Mouse (Mus musculus) cerebellum, adult 2 months (tissue): ENCODE measurements around the gene Cdkn1c. TPM values are rescaled to one million over a fixed set of nuclear protein-coding genes. Genes with fewer than 3 reads are reported as not detected.

Source experiments
- DNase-seq, 2 experiments: peaks; one replicate each; pipeline ENCODE4 v3.0.0; 2021
- H3K27ac ChIP-seq: fragments of 200-500 bp; 2 replicates; pipeline ENCODE4 v1.5.1; 2012; ENCODE audit warnings: low read length, control low read depth, inconsistent platforms; ENCODE audit not compliant: insufficient read depth
- H3K27me3 ChIP-seq: fragments of 200-500 bp; 2 replicates; pipeline ENCODE4 v1.6.1; 2012; ENCODE audit warnings: inconsistent platforms, mild to moderate bottlenecking, low read length, moderate library complexity; ENCODE audit not compliant: control insufficient read depth, insufficient read depth
- H3K4me1 ChIP-seq: fragments of 200-500 bp; 2 replicates; pipeline ENCODE4 v1.6.1; 2011; ENCODE audit warnings: low read length; ENCODE audit not compliant: control insufficient read depth, insufficient read depth
- H3K4me3 ChIP-seq: fragments of 200-500 bp; replicated peaks from 2 replicates; pipeline ENCODE3; 2011; ENCODE audit warnings: mild to moderate bottlenecking, low read depth, low read length, control low read depth; ENCODE audit not compliant: insufficient read depth
- CTCF ChIP-seq: fragments of 200-500 bp; IDR thresholded peaks from 2 replicates; pipeline ENCODE4 v1.5.1; 2011; ENCODE audit warnings: low read depth, mild to moderate bottlenecking, control low read depth, low read length, moderate library complexity, borderline replicate concordance; ENCODE audit not compliant: insufficient read depth
- POLR2A ChIP-seq: fragments of 200-500 bp; IDR thresholded peaks from 2 replicates; pipeline ENCODE4 v1.6.1; 2011; ENCODE audit warnings: low read length, control low read depth, borderline replicate concordance; ENCODE audit not compliant: insufficient read depth
- WGBS: fragments of 180-500 bp; shearing (Covaris S2); methylation state at CpG from one replicate; pipeline ENCODE4 v1.1.7; 2018; 5-methylcytosine and 5-hydroxymethylcytosine counted together
- polyA plus RNA-seq: library from polyadenylated mRNA; depleted of rRNA; stranded (reverse); fragments of >200 nt; gene quantifications from 2 replicates; pipeline ENCODE4 v1.2.3, GENCODE M21; 2012

Gene Cdkn1c
- polyA plus RNA-seq, 1 experiment, result 8.2 TPM

DNA sequence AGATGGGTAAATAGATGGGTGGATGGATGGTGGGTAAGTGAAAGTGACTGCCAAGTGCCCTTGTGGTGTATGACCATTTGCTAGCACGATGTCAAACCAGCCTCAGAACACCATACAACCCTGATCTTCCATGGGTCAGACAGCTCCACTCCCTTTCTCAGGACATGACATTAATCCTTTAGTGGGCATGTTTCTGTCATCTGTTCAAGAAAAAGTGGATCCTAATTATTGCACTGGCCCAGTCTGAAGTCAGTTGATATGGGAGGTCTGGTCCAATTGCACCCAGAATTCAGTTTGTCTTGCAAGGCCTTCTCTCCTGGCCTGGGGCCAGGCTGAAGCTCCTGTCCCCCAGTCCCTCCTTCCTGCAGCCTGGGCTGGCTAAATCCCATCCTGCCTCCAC is 21.9 kb downstream of the Cdkn1c start:
- Histone ChIP-seq H3K27ac (no peak overlapping the region), H3K4me1 (peaks cover under 1% of the 10 kb centered on the region; the same call in 1 of the 2 replicates), H3K27me3 (peaks cover 1% of the 10 kb centered on the region; the same call in 1 of the 2 replicates), H3K4me3 (no peak overlapping the region)
- no peak for DNase-seq
- no peak for TF ChIP-seq POLR2A
- TF ChIP-seq CTCF, result no peak
- WGBS, result 71% methylated on average over 1 of the region's 1 CpGs

DNA sequence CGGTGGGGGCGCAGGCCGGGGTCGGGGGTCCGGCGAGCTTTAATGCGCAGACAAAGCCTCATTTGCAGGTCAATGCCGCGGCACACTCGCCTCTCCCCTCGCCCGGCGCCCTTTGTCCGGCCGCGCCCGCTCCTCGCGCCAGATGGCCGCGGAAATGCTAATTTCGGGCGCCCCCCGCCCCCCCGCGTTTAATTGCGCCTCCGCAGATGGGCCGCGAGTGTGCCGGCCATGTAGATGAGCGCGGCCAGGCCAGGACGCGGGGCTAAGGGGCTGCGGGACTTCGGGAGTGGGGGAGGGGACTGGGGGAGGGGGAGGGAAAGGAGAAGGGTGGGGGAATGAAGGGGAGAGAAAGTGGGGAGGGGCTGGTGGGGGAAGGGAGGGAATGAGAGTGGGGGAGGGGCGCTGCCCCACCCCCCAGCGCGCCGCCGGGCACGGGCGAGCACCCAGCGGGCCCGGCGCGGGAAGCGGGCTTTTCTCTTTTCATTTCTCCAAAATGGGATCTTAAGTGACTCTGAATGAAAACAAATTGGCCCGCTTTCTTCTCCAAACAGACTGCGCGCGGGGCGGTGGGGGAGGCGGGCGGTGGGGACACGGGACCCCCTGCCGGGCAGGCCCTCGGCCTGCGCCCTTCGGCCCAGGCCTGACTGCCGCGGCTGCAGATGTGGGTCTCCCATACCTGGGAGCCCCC is 22.8 kb downstream of the Cdkn1c start:
- Histone ChIP-seq H3K27me3 (peaks cover 1% of the 10 kb centered on the region; the same call in 1 of the 2 replicates), H3K4me3 (no peak overlapping the region), H3K4me1 (peaks cover 10% of the 10 kb centered on the region), H3K27ac (no peak overlapping the region)
- WGBS, result 6% methylated on average over 61 of the region's 63 CpGs
- no peak for DNase-seq
- TF ChIP-seq POLR2A, result no peak
- TF ChIP-seq CTCF, result no peak

DNA sequence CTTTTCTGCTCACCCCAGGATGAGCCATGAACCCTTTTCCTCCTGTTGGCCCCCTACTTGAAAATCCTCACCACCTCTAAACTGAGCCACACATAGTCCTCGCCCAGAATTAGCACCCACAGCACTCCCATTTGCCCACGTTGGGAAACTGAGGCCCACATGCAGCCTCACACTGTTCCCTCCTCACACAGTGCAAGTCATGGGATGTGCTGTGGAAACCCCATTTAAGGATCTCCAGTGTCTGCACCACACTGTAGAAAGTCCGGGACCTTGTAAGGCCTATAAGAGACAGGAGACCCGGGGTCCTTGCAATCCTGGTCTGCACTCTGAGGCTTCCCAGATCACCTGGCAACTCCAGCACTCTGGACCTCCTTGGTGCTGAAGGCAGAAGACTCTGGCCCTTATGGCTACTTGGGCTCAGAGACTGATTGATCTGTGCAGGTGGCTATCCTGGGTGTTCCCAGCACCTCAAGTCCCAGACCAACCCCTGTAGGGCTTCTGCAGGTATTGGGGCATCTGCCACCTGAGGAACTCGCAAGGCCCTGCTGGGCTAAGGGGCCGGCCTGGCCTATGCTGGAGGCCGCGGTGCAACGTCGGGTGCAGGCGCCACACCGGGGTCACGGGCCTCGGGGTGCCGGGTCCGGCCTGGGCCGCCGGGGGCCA is 23.5 kb downstream of the Cdkn1c start:
- TF ChIP-seq POLR2A (no peak), CTCF (no peak)
- Histone ChIP-seq H3K4me3 (no peak overlapping the region), H3K27ac (no peak overlapping the region), H3K4me1 (peaks cover 12% of the 10 kb centered on the region), H3K27me3 (peaks cover 1% of the 10 kb centered on the region; the same call in 1 of the 2 replicates)
- WGBS, result 47% methylated on average over 18 of the region's 18 CpGs
- DNase-seq, result no peak

DNA sequence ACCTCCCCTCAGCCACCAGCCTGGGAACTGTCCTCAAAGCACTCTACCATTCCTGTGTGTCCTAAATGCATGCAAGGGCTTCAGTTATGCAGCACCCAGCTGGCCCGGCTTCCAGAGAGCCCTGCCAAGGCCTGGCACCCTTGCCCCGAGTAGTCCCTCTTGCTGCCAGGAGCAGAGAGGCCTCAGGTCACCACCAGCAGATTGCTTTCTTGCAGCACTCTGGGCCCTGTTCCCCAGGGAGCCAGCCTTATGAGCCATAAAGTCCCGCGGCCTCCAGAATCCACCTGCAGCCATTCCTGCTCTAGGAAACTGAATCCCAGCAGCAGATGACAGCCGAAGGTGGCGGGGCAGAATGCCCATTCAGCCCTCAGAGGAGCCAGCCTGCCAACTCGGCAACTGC is 27.5 kb downstream of the Cdkn1c start:
- no peak for TF ChIP-seq POLR2A
- no peak for TF ChIP-seq CTCF
- Histone ChIP-seq H3K27me3 (no peaks in the 10 kb centered on the region; the same call in 1 of the 2 replicates), H3K4me1 (peaks cover 25% of the 10 kb centered on the region), H3K27ac (no peak overlapping the region), H3K4me3 (no peak overlapping the region)
- DNase-seq, result peak; percentile 69 to 73
- 11% methylated on average over 7 of the region's 7 CpGs for WGBS

DNA sequence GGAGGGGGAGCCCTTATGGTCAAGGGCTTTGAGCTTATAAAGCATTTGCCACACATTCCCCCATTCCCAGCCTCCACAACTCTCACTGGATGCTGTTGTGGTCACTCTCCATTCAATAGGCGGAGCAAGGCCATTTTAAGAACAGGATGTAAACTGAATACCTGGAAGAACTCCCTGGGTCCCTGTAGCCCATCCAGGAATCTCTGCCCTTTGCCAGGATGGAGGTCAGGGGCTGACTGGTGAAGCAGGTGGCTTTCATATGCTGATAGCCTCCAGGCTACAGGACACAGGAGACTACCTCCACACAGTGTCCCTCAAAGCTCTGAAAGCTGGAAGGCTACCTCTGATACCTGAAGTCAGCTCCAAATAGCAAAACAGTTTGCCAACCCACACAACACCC is 28.2 kb downstream of the Cdkn1c start:
- H3K27me3 ChIP-seq, result no peaks in the 10 kb centered on the region; the same call in 1 of the 2 replicates
- H3K4me1 ChIP-seq, result peaks cover 31% of the 10 kb centered on the region
- H3K4me3 ChIP-seq, result no peak overlapping the region
- 97% methylated on average over 1 of the region's 1 CpGs for WGBS
- TF ChIP-seq CTCF, result no peak
- no peak for TF ChIP-seq POLR2A
- no peak overlapping the region for H3K27ac ChIP-seq
- no peak for DNase-seq

DNA sequence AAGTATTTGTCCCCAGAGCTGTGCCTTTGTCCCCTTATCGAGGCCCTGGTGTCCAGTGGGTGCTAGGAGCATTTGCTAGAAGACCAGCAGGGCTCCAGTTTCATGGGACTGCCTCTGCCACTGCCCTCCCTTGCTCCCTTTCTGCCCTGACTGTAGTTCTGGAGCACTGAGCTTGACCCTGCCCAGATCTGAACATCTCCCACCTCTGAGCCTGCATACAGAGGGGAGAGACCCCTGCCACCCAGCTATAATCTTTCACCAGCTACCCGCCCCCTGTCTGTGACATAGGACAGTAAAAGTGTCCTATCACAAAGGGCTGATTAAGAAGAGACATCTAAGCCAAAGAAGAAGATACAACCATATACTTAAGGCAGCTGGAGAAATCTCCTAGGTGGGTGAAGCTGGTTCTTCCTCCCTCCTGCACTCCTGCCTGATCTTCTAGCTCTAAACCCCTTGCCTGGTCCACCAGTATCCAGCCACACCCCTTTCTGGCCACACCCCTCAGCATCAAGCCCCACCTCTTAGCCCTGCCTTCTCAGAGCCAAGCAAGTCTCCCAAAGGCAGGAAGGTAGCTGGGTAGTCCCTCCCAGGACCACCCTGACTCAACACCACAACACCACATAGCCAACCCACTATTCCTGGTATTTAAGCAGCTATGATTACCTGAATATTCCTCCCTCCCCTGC is 31.9 kb downstream of the Cdkn1c start:
- Histone ChIP-seq H3K27me3 (no peaks in the 10 kb centered on the region; the same call in 1 of the 2 replicates), H3K4me1 (peaks cover 31% of the 10 kb centered on the region), H3K4me3 (no peak overlapping the region), H3K27ac (no peak overlapping the region)
- whole genome bisulfite sequencing, result 40% methylated on average over 2 of the region's 2 CpGs
- TF ChIP-seq CTCF (no peak), POLR2A (no peak)
- DNase-seq, result peak in 1 of 2 experiments; percentile 17

DNA sequence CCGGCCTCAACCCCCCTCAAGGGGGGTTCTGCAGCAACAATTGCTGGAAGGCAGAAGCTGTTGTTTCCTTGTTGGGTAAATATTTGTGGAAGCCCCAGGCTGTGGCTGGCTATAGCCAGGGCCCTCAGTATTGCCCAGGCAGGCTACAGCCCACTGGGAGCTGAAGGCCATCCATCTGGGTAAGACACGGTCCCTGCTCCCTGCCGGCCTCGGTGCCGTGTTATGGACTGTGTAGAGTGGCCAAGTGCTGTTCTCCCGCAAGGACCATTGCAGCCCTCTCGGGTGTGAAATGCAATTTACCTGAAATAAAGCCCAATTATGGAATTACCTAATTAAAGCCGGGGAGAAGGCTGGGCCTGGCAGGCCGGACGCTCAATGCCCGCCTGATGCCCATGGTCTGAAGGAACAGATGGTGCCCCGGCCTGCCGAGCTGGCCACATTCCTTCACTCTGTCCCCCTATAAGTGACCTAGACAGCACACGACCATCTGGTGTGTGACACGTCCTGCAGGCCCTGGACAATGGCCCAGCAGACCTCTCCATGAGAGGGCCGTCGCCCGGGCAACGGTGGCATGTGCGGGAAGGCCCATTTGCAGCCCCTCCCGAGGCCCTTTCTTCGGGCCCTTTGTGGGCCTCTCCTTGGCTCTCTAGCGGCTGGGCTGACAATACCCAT is 32.6 kb downstream of the Cdkn1c start:
- no peaks in the 10 kb centered on the region; the same call in 1 of the 2 replicates for H3K27me3 ChIP-seq
- H3K4me3 ChIP-seq, result no peak overlapping the region
- DNase-seq, result peak; percentile 94 to 98
- TF ChIP-seq CTCF (no peak), POLR2A (no peak)
- peaks cover 24% of the 10 kb centered on the region for H3K4me1 ChIP-seq
- no peak overlapping the region for H3K27ac ChIP-seq
- WGBS, result 7% methylated on average over 23 of the region's 23 CpGs
